Mouse (Mus musculus): ENCODE measurements around the gene Gosr2.

- TF ChIP-seq CTCF (IDR thresholded peaks at IDR 0.05; ENCODE audit: control insufficient read depth, insufficient read depth, insufficient read length) (no peak), USF1 (IDR thresholded peaks at IDR 0.05; ENCODE audit: low read depth) (no peak), MAX (IDR thresholded peaks at IDR 0.05) (no peak), CEBPB (IDR thresholded peaks at IDR 0.05; ENCODE audit: low read depth) (no peak)
Measured at GRCm38 (mm10) chr11:103716971-103717370, 19.3 kb upstream of the Gosr2 start.
